8 mouse cellular contexts compared by ENCODE assay signal in the genomic region with DNA sequence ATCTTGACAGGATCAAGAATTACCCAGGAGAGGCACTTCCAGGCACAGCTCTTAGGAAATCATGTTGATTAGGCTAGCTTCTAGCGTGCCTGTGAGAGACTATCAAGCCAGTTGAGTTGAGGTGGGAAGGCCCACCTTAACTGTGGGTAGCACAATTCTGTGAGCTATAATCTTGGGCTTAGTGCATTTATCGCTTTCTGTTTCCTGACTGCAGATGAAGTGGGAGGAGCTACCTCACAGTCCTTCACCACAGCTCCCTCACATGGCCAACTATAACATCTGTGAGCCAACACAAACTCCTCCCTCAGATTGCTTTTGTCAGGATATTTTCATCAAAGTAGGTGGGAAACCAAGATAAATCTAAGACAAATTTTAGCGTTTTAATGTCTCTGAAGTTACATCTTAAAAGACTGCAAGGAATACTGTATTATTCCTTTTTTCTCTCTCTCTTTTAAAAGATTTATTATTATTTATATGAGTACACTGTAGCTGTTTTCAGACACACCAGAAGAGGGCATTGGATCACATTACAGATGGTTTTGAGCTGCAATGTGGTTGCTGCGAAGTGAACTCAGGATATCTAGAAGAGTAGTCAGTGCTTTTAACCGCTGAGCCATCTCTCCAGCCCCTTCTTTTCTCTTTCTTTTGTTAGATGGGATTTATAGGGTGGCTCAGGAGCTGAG. TPM values are rescaled to one million over a fixed set of nuclear protein-coding genes. Genes with fewer than 3 reads are reported as not detected.
DNase-seq lines count a peak whose midpoint lies in the region; TF ChIP-seq lines count a peak whose summit lies in the region.

No protein-coding gene starts in this region.

- no peaks in the 10 kb centered on the region for H3K9me3 ChIP-seq in MEL (replicated peaks; ENCODE audit: insufficient read depth, low read length)
- H3K9me3 ChIP-seq in embryonic facial prominence, embryonic 10.5 days = no peaks in the 10 kb centered on the region

- peak in 1 of 2 experiments; percentile 67; a peak in 2 of 4 replicates for TF ChIP-seq POLR2A in MEL (IDR thresholded peaks at IDR 0.05; ENCODE audit: control insufficient read depth in 1 of 2, insufficient read depth in 1 of 2, low read depth in 1 of 2, low read length in 2 of 2, poor library complexity in 1 of 2)
- no peak for TF ChIP-seq POLR2A in myocyte (IDR thresholded peaks at IDR 0.05; ENCODE audit: insufficient read length, low read depth)

- peak overlapping the region; percentile 65 for H3K4me2 ChIP-seq in myocyte (ENCODE audit: low read depth)

- peaks cover 0 to 6% of the 10 kb centered on the region in 2 experiments; a peak in 2 of 4 replicates for H3K36me3 ChIP-seq in MEL (ENCODE audit: control insufficient read depth in 1 of 2, insufficient read depth in 2 of 2, low read length in 2 of 2)
- H3K36me3 ChIP-seq in embryonic facial prominence, embryonic 10.5 days (replicated peaks) = no peaks in the 10 kb centered on the region
- H3K36me3 ChIP-seq in myocyte (ENCODE audit: control insufficient read depth, insufficient read depth) = no peaks in the 10 kb centered on the region

- TF ChIP-seq EP300 in MEL (IDR thresholded peaks at IDR 0.05; ENCODE audit: low read depth in 1 of 2, low read length in 2 of 2) = peak; percentile 21 to 37; a peak in 2 of 4 replicates

- H3K4me3 ChIP-seq in MEL (ENCODE audit: control insufficient read depth in 1 of 2, insufficient read depth in 1 of 2, low read depth in 2 of 2, low read length in 2 of 2) (peak overlapping the region; percentile 33 to 34), myocyte (no peak overlapping the region)
- H3K4me3 ChIP-seq in embryonic facial prominence, embryonic 10.5 days = no peak overlapping the region

- peak overlapping the region; percentile 45 for H3K9ac ChIP-seq in MEL (ENCODE audit: control insufficient read depth, low read depth, low read length, poor library complexity, severe bottlenecking)

- DNase-seq in layer of hippocampus, adult 9-11 months = peak; percentile 21
- no peak for DNase-seq in layer of hippocampus, adult 9-10 months (ENCODE audit: low spot score)
- DNase-seq in MEL (ENCODE audit: low read depth, low spot score) (peak; percentile 94), liver (peak; percentile 52)
- DNase-seq in embryonic facial prominence, embryonic 10.5 days (ENCODE audit: low spot score) = peak; percentile 25
- peak; percentile 7 for DNase-seq in heart, postnatal 25 days (ENCODE audit: low spot score)
- no peak for DNase-seq in frontal cortex, postnatal 25 days (ENCODE audit: low spot score in 2 of 2)

- WGBS in embryonic facial prominence, embryonic 10.5 days = 18% methylated on average over 5 of the region's 5 CpGs

- H3K79me2 ChIP-seq in MEL (ENCODE audit: control insufficient read depth, insufficient read depth, low read length, poor library complexity) (peaks cover 4% of the 10 kb centered on the region), myocyte (ENCODE audit: control insufficient read depth, insufficient read depth) (peaks cover under 1% of the 10 kb centered on the region)

- H3K27me3 ChIP-seq in MEL (ENCODE audit: control insufficient read depth in 1 of 2, insufficient read depth in 2 of 2, low read length in 2 of 2) (no peaks in the 10 kb centered on the region), myocyte (ENCODE audit: control insufficient read depth, insufficient read depth, insufficient read length) (no peaks in the 10 kb centered on the region)
- no peaks in the 10 kb centered on the region for H3K27me3 ChIP-seq in embryonic facial prominence, embryonic 10.5 days (replicated peaks; ENCODE audit: low read depth, poor library complexity, severe bottlenecking)

- H3ac ChIP-seq in myocyte (ENCODE audit: control insufficient read depth, insufficient read length) = no peak overlapping the region

- intact Hi-C loops in heart, postnatal 25 days (cut with DNase I) = no loop called here

- peak overlapping the region; percentile 72 for H3K27ac ChIP-seq in MEL (ENCODE audit: control insufficient read depth, low read depth, low read length)
- no peak overlapping the region for H3K27ac ChIP-seq in embryonic facial prominence, embryonic 10.5 days (replicated peaks)

- H3K4me1 ChIP-seq in MEL (ENCODE audit: control insufficient read depth in 1 of 2, insufficient read depth in 2 of 2, low read length in 2 of 2) = peaks cover 7 to 10% of the 10 kb centered on the region in 2 experiments
- H3K4me1 ChIP-seq in embryonic facial prominence, embryonic 10.5 days = peaks cover 8% of the 10 kb centered on the region; the same call in 1 of the 2 replicates

- TF ChIP-seq RAD21 in MEL (IDR thresholded peaks at IDR 0.05; ENCODE audit: low read depth, low read length) = peak; percentile 35

- peak; percentile 49 to 72 (median 56) for TF ChIP-seq CTCF in MEL (IDR thresholded peaks at IDR 0.05 in 2 of 3, conservative IDR thresholded peaks at IDR 0.05 in 1 of 3; ENCODE audit: control insufficient read depth in 1 of 3, insufficient read depth in 1 of 3, low read depth in 2 of 3, low read length in 3 of 3, poor library complexity in 1 of 3, severe bottlenecking in 1 of 3)

TF ChIP-seq in MEL, 35 proteins besides CTCF, POLR2A, EP300 and RAD21 (continues in another document):
- TF ChIP-seq USF2 (IDR thresholded peaks at IDR 0.05; ENCODE audit: borderline replicate concordance in 1 of 2, insufficient read depth in 1 of 2, low read depth in 1 of 2, low read length in 2 of 2) = no peak
- no peak for TF ChIP-seq KAT2A (conservative IDR thresholded peaks at IDR 0.05; ENCODE audit: low read depth, low read length)
- TF ChIP-seq ZMIZ1 (IDR thresholded peaks at IDR 0.05; ENCODE audit: low read depth, low read length) = peak; percentile 67
- TF ChIP-seq E2F4 (IDR thresholded peaks at IDR 0.05; ENCODE audit: borderline replicate concordance, low read depth, low read length) = no peak
- TF ChIP-seq USF1 (IDR thresholded peaks at IDR 0.05; ENCODE audit: low read depth, low read length) = peak; percentile 68
- TF ChIP-seq NRF1 (IDR thresholded peaks at IDR 0.05; ENCODE audit: insufficient read depth, low read depth, low read length, poor library complexity, severe bottlenecking) = no peak
- TF ChIP-seq ELF1 (IDR thresholded peaks at IDR 0.05; ENCODE audit: low read depth, low read length) = peak; percentile 63; the same call in 1 of the 2 replicates
- peak; percentile 14; the same call in 1 of the 2 replicates for TF ChIP-seq TCF12 (IDR thresholded peaks at IDR 0.05; ENCODE audit: low read depth, low read length)
- TF ChIP-seq POLR2AphosphoS5 (IDR thresholded peaks at IDR 0.05; ENCODE audit: borderline replicate concordance, low read depth, low read length) = no peak
- peak; percentile 21 for TF ChIP-seq MYC (IDR thresholded peaks at IDR 0.05; ENCODE audit: low read depth, low read length)
- no peak for TF ChIP-seq TAL1 (IDR thresholded peaks at IDR 0.05; ENCODE audit: low read length)
- TF ChIP-seq CHD2 (IDR thresholded peaks at IDR 0.05; ENCODE audit: low read length) = no peak
- no peak for TF ChIP-seq RCOR1 (IDR thresholded peaks at IDR 0.05; ENCODE audit: low read depth, low read length)
- peak; percentile 46; the same call in 1 of the 2 replicates for TF ChIP-seq MAX (IDR thresholded peaks at IDR 0.05; ENCODE audit: low read length)
- no peak for TF ChIP-seq MEF2A (IDR thresholded peaks at IDR 0.05; ENCODE audit: extremely low read depth, insufficient replicate concordance, low read depth, low read length, poor library complexity, severe bottlenecking)

TF ChIP-seq in myocyte, 11 proteins besides CTCF, POLR2A, EP300 and RAD21:
- TF ChIP-seq TCF12 (IDR thresholded peaks at IDR 0.05; ENCODE audit: insufficient read depth, poor library complexity, severe bottlenecking) (no peak), MAX (IDR thresholded peaks at IDR 0.05; ENCODE audit: low read depth) (no peak), SRF (IDR thresholded peaks at IDR 0.05; ENCODE audit: control insufficient read depth, insufficient read length, low read depth) (no peak), MYOD1 (IDR thresholded peaks at IDR 0.05; ENCODE audit: control insufficient read depth in 1 of 3, insufficient read length in 2 of 3, low read depth in 2 of 3) (no peak), MYOG (IDR thresholded peaks at IDR 0.05; ENCODE audit: control insufficient read depth in 1 of 3, insufficient read depth in 1 of 3, insufficient read length in 2 of 3, low read depth in 2 of 3) (no peak), REST (IDR thresholded peaks at IDR 0.05; ENCODE audit: insufficient read depth, insufficient read length) (no peak), CEBPB (IDR thresholded peaks at IDR 0.05; ENCODE audit: insufficient read depth, poor library complexity, severe bottlenecking) (no peak), POLR2AphosphoS2 (IDR thresholded peaks at IDR 0.05; ENCODE audit: insufficient read length, low read depth) (no peak), USF1 (IDR thresholded peaks at IDR 0.05; ENCODE audit: low read depth) (no peak), TCF3 (IDR thresholded peaks at IDR 0.05; ENCODE audit: insufficient read length, low read depth) (no peak), E2F4 (IDR thresholded peaks at IDR 0.05; ENCODE audit: insufficient read depth) (no peak)

RNA-seq across cellular contexts. Expression of gene Med15, which starts 5.4 kb away (rescaled TPM):
- total RNA-seq in MEL (2012; rRNA removed) = 25.9 and 27.6 TPM in 2 replicates
- polyA plus RNA-seq in MEL (2012; ENCODE audit: insufficient read depth in 1 of 2, insufficient read length in 2 of 2, low read depth in 1 of 2, low replicate concordance in 2 of 2, missing spikeins in 1 of 2) (10 to 100 TPM in 1 of 2 experiments, not detected in 1; 62.0 TPM), myocyte (2012; fragmentation: generic; extraction: Trizol) (42.9 TPM)
- polyA plus RNA-seq in embryonic facial prominence, embryonic 10.5 days (2016; fragmentation: Nextera tagmentation; extraction: Ambion mirVana) = 50.3 and 50.5 TPM in 2 replicates
- 10 to 100 TPM; 24.5 to 26.6 TPM for total RNA-seq in heart, postnatal 25 days (2021)

RNA-seq across cellular contexts. Expression of gene Klhl22, which starts 32.1 kb away (rescaled TPM):
- 93.6 and 97.0 TPM in 2 replicates for total RNA-seq in MEL (2012; rRNA removed)
- polyA plus RNA-seq in MEL (2012; ENCODE audit: insufficient read depth in 1 of 2, insufficient read length in 2 of 2, low read depth in 1 of 2, low replicate concordance in 2 of 2, missing spikeins in 1 of 2) (100 to 1,000 TPM in 1 of 2 experiments, 10 to 100 TPM in 1; 82.4 to 191 TPM), myocyte (2012; fragmentation: generic; extraction: Trizol) (107 TPM)
- 64.9 and 72.8 TPM in 2 replicates for polyA plus RNA-seq in embryonic facial prominence, embryonic 10.5 days (2016; fragmentation: Nextera tagmentation; extraction: Ambion mirVana)
- 10 to 100 TPM; 16.1 to 16.7 TPM for total RNA-seq in heart, postnatal 25 days (2021)

Comparison
In these comparisons a context has a peak if more than half of its experiments do, and no peak if none do; other contexts are left out.
1. DNase-seq: peak in layer of hippocampus, adult 9-11 months (single experiment), MEL (single experiment), embryonic facial prominence, embryonic 10.5 days (single experiment), heart, postnatal 25 days (single experiment) and liver (single experiment); none in layer of hippocampus, adult 9-10 months (single experiment) and frontal cortex, postnatal 25 days (0 of 2).
2. H3K4me3 ChIP-seq: peak in MEL (2 of 2); none in embryonic facial prominence, embryonic 10.5 days (single experiment) and myocyte (single experiment).